Mouse (Mus musculus): ENCODE measurements around the gene Zbtb32.
A peak's percentile ranks its signal among the peaks of the same experiment; 100 is the strongest.

Zbtb32 gene

DNA sequence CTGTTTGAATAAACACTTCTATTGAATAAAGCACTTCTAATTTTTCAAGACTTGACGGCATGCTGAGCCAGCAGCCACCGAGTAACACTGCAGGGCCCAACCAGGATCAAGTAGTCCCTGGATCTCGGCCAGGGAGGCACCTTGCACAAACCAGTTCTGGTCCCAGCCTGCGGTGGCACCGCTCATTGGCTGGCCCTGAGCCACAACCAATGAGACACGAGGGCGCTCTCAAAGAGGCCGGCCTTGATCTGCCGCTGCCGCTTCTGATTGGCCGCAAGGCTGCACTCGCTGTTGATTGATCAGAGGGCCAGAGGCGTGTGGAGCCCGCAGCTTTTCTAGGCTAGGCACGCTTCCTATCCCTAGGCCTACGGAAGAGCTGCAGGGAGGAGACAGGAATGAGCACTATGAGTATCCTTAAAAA, 1.2 kb upstream of the Zbtb32 start:
- peak; percentile 97 for DNase-seq

DNA sequence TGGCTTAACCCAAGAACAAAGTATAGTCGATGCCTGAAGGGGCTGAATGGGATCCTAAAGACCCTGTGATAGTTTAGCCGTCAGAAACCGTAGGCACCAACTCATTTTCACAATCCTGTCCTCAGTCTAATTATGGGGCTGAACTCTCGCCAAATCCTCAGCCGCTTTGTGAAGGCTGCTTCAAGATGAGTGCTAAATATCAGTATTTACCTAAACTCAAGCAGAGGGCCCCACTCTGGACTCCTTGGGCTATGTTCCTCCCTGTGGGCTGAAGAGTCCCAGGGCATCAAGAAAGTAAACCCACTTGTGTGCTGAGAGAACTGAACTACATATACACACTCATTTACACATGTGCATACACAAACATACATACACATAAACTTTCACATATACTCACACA, 1.9 kb downstream of the Zbtb32 start:
- DNase-seq = peak; percentile 70

DNA sequence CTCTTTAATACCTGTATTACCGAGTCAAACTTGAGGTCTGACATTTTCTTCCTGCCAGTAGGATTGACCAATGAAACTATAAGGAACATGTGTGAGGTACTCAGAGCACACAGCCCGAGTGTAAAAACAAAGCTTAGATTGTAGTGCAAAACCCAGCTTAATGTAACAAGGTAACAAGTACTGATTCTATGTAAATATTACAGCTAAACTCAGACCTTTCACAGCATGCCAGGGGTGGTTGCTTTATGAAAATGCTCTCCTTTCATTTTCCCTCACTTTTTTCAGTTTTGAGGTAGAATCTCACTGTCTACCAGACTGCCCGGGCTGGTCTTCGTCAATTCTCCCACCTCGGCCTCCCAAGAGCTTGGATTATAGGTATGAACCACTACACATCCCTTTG, 2.6 kb downstream of the Zbtb32 start:
- DNase-seq = no peak

DNA sequence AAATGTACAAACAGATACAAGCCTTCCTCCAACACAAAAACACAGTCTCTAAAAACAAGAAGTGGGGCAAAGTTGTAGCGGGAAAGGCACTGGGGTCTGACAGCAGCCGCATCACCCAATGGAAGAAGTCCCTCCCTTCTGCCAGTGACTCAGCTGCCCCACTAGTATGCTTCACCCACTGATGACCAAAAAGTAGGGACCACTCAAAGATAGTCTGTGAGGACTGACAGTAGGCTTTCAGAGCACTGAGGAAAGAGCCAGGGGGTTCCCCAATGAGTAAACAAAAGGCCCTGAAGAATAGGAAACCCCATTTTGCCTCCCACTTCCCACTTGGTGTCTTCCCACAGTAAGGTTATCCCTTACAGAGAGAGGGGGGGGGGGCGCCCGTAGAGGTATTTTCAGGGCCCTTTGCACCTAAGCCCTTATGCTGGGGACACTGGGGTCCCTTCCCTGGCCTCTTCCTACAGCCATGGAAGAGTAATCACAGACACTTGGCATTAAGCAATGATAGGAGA, 4.1 kb downstream of the Zbtb32 start:
- no peak for DNase-seq

DNA sequence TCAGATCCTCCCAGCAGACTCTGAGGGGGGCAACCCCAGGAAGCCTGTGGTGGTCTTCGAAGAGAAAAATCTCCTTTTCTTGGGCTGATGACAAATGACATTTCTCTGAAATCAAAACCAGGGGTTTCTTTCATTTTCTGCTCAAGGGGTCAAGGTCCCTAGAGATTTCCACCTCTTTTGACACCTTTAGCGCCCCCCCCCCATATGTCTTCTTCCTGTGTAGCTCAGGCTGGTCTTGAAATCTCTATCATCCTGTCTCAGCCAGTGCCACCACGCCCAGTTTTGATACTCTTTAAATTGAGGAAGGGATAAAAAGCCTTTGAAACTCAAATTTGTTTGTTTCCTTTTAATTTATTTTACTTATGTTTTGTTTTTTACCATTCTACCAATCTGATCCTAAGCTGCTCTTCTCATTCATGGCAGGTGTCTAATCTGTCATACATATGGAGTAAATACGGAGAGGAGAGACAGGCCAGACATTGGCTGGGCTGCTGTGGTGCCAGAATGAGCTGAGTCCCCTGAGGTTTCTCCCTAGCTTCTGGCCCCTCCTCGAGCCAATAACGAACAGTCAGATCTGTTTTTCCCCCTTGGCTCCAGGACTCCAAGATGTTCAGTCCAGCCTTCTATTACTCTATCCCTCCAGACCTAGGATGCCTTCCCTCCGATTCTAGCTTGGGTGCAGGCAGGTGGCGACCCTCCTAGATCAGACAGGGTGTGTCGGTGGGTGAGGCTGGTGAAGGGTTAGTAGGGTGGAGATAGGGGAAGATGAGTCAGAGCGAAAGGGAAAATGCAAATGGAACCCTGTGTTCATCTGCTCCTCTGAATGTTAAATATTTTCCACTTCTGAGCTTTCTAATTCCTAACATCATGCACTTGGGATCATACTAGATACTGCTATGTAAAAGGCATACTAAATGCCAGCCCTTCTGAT, 4.9 kb downstream of the Zbtb32 start:
- no peak for DNase-seq

DNA sequence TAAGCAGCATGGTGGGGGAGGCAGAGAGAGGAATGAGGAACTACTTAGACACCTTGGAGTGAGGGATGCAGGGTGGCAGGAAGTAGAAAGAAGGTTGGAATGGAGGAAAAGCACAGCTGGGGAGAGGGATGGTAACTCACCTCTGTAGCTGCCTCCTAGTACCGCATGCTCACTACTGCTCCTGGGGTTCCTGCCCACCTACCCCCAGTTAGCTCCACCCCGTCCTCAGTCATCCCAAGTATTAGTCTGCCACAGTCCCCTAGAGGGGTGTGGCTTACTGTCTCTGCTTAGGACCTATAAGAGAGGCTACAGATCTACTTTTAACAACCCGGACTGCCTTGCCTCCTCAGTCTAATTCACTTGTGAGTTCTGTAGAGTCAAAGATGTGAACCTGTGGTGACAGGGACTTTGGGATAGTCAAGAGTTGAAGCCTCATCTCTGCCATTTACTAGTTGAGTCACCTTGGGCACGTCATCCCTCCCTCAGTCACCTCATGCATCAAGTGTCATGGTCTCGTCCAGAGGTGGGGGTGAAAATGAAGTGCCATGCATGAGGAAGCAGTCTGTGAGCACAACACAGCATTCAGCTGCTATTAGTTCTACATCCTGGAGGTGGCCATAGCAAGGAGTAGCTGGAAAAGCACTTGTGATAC, 5.8 kb downstream of the Zbtb32 start:
- DNase-seq = peak; percentile 23

DNA sequence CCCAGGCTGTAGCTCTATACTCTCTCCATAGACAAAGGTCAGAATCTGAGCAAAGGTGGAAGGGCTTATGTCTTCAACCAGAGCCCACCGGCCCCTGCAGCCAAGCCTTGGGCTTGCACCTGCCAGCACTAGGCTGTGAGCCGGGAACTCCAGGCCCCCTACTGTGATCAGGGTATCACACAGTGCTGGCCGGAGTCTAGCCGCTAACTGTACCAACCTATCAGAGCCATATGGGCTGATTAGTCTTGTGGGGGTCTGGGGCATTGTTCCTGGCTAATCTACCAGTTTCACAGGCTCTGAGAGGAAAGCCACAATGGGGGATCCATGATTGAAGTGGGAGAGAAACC, 7.1 kb downstream of the Zbtb32 start:
- DNase-seq = no peak

DNA sequence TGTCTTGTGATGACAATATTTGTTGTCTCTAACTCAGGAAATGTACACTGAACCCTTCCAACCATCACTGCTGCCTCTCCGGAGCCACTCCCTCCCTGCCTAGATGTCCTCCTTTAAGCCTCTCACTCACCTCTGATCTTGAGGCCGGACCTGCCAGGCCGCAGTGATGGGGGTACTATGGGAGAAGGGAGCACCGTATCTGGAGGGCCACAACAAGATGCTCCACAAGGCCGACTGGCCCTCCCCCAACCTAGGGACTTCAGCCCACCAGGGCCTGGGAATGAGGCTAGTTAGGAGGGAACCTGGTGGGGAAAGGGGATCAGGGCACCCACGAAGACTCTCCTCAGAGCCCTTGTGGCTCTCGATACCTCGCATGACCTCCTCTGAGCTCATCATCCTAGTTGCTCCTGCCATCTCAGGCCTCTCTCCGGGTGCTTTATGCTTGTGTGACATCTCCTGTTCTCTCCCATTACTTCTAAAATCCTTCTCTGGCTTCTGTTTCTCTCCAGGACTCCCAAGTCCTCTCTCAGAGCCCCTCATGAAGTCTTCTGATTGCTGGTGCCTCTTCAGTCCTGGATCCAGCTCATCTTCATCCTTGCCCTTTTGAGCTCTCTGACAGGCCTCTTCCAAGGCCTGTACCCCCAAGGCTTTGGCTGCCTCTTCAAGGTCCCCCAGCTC, 7.6 kb downstream of the Zbtb32 start:
- no peak for DNase-seq

DNA sequence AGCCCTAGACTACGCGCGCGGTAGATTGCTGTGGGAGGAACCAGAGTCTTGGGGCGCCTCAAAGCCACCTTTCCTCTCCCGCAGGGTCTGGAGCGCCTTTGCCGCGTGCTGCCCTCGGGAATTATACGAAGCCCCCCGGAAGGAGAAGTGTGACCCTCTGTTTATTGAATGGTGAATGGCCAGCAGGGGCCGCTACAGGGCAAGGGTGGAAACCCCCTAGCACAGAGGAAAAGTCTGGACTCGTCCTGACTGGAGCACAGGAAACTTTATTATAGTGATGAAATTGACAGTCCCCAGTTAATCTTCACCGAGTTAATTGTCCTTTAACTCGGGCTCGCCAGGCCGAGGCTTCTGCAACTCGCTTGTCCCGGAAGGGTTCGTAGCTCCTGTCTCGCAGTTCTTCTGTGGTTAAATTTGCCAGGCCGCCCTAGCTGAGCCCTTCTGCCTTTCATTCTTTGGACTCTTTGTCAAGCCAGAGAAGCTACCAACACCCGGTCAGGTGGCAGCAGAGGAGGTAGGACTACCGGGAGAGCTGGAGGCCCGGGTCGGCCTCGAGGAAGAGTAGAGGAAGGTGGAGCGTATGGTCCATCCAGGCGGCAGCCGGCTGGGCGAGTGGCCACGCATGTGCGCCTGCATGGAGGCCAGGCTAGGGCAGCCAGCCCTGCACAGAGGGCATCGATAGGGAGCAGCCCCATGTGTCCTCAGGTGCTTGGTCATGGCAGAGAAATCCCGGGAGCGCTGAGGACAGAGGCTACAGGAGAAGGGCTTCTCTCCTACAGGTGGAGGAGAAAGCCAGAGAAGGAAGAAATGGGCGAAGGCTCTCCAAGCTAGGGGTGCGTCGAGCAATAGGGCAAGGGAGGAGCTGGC, 9.0 kb downstream of the Zbtb32 start:
- DNase-seq = peak; percentile 90

DNA sequence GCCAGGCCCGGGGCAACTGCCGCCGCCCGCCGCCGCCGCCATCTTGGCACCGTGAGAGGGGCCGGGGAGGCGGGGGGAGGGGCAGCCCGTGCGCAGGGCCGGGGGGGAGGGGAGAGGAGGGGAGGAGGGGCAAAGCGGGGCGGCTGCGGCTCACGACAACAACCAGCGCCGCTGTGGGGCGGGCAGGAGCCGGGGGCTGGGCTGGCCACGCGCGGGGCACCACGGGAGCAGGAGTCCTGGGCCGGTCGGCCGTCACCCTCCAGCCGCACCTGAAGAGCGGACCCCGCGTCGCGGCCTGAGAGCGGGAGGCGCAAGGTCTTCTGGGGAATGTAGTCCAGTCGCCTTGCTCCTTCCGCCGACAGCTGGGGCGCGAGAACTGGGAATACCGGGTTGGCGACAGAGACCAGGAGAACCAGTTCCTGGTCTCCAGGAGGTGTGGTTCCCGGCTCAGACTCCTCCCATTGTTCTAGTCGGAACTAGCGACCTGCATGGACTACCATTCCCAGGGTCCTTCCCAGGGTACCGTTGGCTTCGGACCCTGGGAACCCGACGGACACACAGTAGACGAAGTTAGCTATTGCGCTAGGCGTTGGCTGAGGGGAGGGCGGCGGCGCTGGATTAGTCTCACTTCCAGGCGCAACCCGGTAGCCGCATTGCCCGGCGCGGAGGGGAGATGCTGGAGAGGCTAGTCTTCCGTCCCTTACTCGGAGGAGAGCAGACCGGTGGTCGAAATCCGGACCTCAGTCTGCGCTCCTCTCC, 9.9 kb downstream of the Zbtb32 start, which contains the start of gene Kmt2b:
TSS of gene Kmt2b (minus strand) at position 51 of the 759 bp plus-strand sequence.
- peak; percentile 98 for DNase-seq

DNA sequence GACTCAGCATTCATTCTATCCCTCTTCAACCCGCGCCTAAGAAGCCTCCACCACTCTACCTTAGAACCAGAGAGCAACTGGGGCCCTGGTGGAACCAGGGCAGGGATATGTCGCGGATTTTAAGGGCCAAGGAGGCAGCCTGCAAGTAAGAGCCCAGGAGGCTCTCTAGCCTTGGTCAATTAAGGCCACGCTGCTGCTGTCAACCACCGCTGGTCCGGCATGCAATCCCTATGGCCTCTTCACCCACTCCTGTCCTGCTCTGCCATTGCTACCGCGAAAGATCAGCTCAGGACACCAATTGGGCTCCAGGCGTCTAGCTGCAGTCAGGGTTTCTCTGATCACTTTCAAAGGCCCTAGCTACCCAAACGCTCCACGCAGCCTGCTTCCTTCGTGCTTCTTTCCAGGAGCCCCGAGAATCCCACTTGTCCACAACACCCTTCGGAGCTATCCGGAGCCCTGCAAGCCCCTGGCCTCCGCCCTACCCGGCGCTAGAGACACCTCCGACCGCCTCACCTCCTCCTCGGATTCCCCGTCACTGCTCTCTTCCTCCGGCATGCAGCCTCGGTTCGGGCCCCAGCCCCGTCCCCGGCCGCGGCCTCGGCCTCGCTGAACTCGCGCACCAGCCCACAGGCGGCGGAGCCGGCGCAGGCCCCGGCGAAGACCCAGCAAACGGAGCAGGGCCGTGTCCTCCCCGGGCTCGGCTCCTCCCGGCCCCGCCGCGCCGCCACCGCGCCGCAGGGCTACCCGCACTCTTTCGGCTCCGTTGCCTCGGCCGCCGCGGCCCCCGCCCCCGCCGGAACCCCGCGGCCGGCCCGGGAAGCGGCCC, 10.7 kb downstream of the Zbtb32 start:
- DNase-seq = peak; percentile 25

DNA sequence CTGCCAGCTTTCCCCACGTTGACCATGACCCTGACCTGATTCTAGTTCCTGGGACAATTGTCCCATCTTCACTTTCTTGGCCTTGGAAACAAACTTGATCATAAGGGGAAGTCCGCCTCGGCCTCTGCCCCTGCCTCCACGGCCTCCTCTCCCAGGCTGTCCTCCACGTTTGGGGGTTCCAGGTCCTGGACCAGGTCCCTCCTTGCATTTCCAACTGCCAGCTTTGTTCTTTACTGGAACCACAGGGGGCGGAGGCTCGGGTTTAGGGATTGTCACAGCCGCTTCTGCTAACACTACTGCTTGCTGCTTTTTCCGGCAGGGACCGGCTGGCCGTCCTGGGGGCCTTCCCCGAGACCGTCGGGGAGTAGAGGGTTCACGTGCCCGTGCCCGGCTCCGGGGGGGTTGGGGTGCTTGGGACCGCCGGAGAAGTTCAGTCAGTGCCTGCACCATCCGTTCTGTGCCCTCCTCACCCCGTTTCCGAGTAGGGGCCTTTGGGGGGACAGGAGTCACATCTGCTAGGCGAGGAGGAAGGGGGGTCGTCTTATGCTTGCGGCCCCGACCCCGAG, 12.2 kb downstream of the Zbtb32 start:
- no peak for DNase-seq

DNA sequence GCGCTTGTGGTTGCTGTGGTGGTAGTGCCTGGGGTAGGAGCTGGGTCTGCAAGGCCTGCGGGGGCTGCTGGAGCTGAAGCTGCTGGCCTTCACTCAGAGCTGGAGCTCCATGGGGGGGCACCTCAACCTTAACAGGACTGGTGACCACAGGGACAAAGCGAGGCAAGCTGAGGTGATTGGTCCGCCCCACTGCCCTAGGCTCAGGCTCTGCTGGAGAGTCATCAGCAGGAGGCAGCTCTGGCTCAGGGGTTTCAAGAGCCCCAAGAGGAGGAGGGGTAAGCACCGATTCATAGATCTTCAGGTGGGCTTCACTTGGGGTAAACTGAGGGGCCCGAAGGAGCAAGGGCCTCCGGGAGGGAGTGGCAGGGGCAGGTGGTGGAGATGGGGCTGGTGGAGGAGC, 13.5 kb downstream of the Zbtb32 start:
- DNase-seq = no peak

DNA sequence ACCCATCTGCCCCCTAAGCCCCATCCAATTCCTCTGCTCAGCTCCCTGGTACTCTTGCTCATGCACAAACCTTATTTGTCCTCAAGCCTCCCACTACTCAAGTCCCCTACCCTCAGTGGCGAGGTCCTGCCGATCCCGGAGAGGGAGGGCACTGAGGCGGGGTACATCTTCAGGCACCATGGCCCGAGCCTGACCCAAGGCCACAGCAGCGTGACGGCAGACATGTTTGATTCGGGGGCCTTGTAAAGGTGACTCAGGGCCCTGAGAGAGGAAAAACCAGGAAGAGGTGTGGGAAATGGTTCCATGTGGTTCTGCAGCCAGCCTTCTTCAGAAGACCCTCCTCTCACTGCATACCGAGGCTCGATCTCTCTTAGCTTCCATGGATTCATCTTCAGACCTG, 14.4 kb downstream of the Zbtb32 start:
- no peak for DNase-seq

DNA sequence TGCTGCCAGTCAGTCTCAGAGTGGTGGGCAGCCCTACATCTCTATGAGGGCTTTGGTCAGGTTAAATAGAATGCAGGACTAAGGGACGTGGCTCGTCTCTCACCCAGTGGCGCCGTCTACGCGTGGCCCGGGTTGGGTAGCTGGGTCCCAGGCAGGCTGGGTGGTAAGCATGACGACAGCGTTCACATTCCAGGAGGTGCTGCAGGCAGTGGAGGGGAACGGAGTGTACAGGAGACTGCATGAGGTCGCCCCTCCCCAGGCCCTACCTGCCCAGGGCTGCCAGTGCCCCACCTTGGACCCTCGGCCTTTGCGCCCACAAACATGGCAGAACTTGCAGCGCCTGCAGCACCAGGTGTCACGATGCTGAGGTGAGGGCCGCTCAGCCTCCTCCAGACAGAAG, 17.2 kb downstream of the Zbtb32 start:
- no peak for DNase-seq

DNA sequence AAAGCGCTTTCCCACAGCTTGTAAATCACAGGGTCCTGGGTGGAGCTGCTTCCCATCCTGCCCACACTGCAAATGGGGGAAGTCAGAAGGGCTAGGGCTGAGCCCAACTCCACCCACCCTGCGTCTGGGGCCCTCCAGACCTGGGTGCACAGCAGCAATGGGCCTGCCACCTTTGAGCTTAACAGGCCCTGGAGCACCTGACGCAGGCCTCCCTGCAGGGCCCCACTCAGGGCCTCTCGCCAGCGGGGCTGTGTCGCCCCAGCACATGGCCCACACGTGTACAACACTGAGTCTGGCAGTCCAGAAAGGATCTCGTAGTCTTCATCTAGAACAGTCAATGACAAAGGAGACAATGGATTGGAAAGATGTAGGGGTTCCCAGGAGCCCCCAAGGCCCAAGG, 18.8 kb downstream of the Zbtb32 start:
- no peak for DNase-seq

DNA sequence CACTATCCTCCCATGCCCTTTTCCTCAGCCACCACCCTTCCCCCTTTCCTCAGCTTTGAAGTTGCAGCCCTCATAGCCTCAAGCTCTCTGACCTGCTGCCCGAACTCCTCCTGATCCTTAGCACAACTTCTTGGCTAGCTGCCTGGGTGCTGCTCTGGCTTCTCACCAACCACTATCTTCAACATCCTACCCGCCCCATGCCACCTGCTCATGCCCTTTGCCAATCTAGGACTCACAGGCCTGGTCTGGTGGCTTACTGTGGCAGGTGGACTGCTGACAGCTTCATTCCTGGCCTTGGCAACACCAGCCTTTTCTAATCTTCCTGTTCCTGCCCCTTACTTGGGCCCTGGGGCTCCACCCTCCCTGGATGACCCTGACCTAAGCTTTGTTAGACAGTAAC, 25.7 kb downstream of the Zbtb32 start:
- peak; percentile 56 for DNase-seq

DNA sequence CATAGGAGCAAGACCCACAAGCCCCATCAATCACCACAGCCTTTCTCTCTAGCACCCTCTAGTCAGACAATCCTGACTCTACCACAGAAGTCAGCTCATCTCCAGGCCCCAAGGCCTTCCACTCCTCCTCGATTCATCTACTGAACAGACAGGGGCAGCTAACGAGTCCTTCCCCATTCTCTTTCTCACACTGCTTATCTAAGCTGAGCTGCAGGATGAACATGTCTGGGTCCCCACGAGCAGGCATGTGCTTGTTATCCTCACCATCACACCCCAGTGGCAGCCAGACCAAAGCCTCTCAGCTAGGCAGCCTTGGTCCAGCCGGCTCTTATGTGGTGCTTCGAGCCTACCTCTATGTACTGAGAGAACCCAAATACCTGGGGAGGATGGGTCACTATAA, 26.3 kb downstream of the Zbtb32 start:
- no peak for DNase-seq

DNA sequence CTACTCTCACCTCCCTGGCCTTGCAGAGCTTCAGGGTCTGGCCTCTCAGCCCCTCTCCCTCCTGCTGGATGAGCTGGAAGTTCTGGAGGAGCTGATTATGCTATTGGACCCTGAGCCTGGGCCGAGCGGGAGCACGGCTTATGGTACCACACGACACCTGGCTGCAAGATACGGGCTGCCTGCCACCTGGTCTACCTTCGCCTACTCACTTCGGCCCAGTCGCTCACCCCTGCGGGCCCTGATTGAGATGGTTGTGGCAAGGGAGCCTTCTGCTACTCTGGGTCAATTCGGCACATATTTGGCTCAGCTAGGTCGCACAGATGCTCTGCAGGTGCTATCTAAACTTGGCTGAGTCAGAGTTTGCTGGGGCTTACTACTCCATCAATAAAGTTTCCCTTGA, 31.2 kb downstream of the Zbtb32 start:
- no peak for DNase-seq

DNA sequence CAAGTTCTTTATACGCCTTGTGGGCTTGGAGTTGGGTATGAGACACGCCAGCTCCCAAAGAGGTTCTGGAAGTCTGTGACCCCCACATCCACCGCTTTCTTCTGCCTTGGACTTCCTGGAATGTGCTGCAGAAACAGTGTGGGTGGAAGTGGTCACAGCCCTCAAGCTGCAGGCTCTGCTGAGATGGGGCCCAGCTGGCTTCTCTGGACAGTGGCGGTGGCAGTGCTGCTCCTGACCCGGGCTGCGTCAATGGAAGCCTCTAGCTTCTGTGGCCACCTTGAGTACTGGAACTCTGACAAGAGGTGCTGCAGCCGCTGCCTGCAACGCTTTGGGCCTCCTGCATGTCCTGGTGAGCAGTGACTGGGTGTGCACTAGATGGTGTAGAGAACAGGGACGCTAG, 32.7 kb downstream of the Zbtb32 start:
- DNase-seq = no peak
